Mouse (Mus musculus): Measurements from ENCODE around the gene Rabac1.

Rabac1 gene

DNA sequence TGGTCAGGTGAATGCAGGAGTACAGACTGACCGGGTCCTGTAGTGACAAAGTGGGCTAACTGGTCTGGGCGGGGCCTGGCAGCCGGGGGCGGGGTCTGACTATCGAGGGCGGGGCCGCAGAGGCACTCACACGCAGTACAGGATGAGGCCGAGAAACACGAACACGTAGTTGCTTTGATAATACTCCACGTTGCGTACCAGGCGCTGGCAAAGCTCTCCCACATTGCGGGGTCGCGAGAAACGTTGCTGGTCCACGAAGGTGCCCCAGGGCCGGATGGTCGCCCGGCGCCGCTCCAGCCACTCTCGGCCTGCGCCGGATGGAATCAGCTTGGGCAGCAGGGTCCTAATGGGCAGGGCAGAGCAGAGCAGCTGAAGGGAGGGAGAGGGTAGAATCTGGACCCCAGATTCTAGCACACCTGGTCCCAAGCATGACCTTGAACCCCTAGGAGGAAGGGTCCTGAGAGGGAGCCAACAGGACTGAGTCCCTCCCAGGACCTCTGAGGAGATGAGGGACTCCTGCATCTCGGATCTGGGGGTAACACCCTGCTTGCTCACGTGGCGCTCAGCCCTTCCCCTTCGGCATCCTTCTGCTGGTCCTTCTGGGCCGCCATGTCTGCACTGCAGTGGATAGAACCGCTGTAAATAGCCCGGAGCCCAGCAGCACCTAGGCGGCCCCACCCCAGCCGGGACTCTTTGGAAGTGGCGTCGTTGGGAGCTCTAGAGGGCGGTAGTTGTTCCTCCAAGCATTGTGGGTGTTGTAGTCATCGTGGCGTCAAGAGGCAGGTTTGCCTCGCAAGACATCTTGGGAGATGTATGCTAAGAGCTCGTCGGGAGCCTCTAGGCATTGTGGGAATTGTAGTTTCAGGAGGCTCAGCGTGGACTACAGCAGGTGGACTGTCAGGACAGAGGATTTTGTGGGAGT, at the start of gene Rabac1:
Gene Rabac1, minus strand, starts transcription at position 783 of the 922 bp plus-strand sequence.
- DNase-seq (ENCODE audit: low spot score in 2 of 2): peak; percentile 92 to 96

DNA sequence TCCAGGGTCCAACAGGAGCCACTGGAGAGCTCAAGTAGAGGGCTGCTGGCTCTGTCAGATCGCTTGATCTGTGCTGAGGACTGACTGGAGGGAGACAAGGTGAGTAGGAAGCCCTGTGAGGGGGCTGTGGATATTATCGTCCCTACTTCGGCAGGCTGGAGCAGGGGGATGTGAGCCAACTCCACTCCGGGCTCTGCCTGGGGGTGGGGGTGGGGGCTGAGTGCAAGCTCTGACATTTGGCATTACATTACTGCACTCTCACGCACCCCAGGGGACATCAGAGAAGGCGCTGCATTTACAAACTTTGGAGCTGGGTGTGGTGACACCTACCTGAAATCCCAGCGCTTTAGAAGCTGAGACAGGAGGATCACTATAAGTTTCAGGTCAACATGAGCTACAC, 39.0 kb upstream of the Rabac1 start:
- no peak for DNase-seq (ENCODE audit: low spot score in 2 of 2)

GRCm38 (mm10) chr7:25010090-25010913, 37.7 kb upstream of the Rabac1 start:
- peak in 1 of 2 experiments; percentile 78 for DNase-seq (ENCODE audit: low spot score in 2 of 2)

DNA sequence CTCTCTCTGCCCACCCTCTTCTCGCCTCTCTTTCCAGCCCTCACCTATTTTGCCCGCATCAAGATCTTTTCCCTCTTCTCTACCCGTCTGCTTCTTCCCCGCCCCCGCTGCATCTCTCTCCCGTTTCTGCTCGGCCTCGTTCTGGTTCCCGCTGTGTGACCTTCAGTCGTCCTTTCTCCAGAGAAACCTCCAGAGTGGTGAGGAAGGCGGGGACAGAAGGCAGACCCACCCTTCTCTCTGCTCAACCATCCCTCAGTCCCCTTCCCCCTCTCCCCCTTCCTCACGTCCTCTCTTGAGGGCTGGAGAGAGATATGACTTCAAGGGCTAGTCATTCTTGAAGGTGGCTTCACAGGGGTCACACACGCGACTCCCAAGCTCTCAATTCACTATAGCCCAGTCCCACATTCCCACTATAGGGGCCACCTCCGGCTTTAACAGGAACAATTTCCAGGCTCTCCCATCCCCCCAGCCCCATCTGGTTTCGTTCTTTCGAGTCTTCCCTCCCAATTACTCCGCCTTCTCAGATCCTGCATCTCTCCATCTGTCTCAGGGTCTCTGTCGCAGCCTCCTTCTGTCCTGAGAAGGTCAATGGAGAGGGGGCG, 36.6 kb upstream of the Rabac1 start:
- DNase-seq (ENCODE audit: low spot score in 2 of 2): peak in 1 of 2 experiments; percentile 83

DNA sequence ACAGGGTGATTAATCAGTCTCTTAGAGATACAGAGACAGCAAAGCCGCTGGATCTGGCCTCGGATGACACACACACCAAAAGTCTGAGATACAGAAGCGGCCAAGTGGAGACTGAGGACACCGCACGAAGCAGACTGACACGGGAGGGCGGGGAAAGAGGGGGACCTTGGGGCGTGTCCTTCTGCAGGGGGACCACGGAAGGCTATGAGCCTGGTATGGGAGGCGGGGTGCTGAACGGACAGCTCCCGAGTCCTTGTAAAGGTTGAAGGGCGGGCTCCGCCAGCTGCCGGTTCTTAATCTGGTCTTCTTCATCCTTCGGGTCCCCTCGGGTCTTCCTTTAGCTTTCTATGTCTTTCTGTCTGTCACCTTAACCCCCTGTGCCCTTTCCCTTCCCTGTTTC, 36.1 kb upstream of the Rabac1 start:
- DNase-seq (ENCODE audit: low spot score in 2 of 2): no peak

- peak in 1 of 2 experiments; percentile 78 for DNase-seq (ENCODE audit: low spot score in 2 of 2)
Observed at GRCm38 (mm10) chr7:25007609-25008374, 35.2 kb upstream of the Rabac1 start.

DNA sequence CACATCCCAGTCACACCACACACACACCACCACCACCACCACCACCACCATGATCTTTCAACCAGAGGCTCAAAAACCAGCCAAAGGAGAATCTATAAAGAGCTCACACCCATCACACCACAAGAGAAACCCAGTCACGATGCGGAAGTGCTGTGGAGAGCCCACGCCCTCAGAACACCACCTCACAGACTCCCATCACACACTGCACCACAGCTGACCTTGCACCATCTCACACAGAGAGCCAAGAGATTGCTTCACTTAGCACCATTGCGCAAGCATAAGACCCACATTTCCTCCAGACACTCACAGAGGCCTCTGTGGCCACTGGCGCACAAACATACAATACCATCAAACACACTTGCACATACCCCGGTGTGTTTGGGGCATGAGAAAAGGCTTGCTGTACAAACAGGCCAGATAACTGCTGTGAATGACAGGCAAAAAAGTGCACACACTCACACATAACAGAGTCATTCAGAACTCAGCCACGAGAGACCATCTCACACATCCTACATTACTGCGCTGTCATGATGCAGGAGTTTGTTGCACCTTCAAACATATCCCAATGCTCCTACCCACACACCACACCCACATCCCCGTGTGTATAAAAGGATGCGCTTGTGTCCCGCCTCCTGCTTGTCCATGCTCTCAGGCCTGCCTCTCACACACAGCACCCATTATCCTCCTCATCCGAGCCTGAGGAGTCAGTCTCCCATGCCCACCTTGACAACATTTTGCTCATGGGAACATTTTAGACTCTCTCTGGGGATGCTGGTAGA, 34.2 kb upstream of the Rabac1 start:
- peak in 1 of 2 experiments; percentile 88 for DNase-seq (ENCODE audit: low spot score in 2 of 2)

- DNase-seq (ENCODE audit: low spot score in 2 of 2): no peak
Observed at GRCm38 (mm10) chr7:25006171-25006570, 33.6 kb upstream of the Rabac1 start.

- peak; percentile 78 to 82 for DNase-seq (ENCODE audit: low spot score in 2 of 2)
Observed at GRCm38 (mm10) chr7:25005421-25006065, 33.0 kb upstream of the Rabac1 start, which contains the start of gene Atp1a3. Atp1a3 (minus strand) TSS chr7:25005958.

DNA sequence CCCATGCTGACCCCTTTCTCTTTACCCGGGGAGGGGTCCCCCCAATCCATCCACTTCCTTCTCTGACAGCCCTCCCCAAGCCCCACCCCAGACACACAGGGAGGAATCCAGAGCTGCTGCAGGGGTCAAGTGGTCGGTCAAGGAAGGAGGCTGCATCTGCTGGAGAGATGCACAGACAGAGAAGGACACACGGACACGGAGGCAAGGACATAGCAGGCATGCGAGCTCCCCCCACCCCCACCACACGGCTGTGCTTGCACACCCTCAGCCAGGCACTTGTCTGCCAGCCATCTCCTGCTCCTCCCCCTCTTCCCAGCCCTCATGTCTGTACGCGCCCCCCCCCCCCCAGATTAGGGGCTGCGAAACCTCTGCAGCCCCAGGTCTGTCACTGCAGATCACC, 32.3 kb upstream of the Rabac1 start:
- DNase-seq (ENCODE audit: low spot score in 2 of 2): no peak

DNA sequence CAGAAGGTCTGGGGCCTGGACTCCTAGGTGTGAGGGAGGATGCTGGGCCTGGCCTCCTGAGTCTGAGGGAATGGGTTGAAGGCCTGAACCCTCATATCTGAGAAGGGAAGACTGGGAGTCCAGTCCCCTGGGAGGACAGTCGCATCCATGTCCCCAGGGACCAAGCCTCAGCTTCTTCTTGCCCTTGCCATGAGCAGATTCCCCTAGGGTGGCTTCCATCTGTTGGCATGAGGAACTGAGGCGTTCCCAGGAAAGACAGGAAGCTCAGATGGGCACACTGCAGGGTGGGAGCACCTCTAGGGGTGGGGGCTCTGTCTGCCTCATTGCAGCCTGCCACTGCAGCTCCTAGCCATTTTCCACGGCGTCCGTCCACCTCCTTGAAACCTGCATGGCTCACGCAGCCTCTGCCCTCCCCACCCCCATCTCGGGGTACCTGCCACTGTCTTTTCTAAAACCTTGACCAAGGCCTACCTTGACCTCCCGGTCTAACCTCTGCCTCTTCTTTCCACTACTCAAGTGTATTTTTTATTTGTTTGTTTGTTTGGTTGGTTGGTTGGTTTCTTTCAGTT, 31.4 kb upstream of the Rabac1 start:
- DNase-seq (ENCODE audit: low spot score in 2 of 2): no peak

- no peak for DNase-seq (ENCODE audit: low spot score in 2 of 2)
Observed at GRCm38 (mm10) chr7:25003291-25003690, 30.7 kb upstream of the Rabac1 start.

GRCm38 (mm10) chr7:25000711-25001110, 28.2 kb upstream of the Rabac1 start:
- no peak for DNase-seq (ENCODE audit: low spot score in 2 of 2)

- DNase-seq (ENCODE audit: low spot score in 2 of 2): no peak
Observed at GRCm38 (mm10) chr7:25000211-25000610, 27.7 kb upstream of the Rabac1 start.

DNA sequence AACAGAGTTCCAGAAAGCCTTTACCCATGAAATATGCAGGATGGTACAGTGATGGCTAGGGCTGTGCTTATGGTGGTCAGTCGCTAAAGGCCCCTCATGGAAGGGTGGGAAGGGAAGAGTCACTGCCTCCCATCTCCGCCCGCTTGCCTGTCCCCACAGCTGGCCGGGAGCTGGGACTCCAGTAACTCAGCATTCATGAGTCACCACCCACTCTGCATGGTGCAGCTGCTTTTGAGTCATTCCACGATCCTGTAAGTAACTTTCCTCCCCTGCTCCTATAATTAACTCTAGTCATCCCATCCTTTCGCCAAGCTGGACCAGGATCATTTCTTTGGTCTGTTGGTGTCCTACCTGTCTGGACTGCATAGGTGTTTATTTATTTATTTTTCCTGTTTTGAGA, 20.5 kb upstream of the Rabac1 start:
- peak; percentile 55 to 62 for DNase-seq (ENCODE audit: low spot score in 2 of 2)

- DNase-seq (ENCODE audit: low spot score in 2 of 2): no peak
Observed at GRCm38 (mm10) chr7:24990478-24990877, 17.9 kb upstream of the Rabac1 start.

- no peak for DNase-seq (ENCODE audit: low spot score in 2 of 2)
Observed at GRCm38 (mm10) chr7:24987941-24988340, 15.4 kb upstream of the Rabac1 start.

- DNase-seq (ENCODE audit: low spot score in 2 of 2): no peak
Observed at GRCm38 (mm10) chr7:24985799-24986198, 13.2 kb upstream of the Rabac1 start.

DNA sequence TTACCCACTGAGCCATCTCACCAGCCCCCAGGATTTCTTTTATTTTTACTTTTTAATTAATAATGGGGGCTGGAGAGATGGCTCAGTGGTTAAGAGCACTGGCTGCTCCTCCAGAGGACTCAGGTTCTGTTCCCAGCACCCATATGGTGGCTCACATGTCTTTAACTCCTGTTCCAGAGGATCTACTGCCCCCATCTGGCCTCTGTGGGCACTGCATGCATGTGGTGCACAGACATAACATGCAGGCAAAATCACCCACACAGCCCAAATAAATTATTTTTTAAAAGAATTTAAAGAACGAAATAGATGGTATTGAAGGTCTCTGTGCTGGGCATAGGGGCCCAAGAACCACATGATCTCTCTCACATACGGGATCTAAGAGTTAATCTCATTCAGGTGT, 11.8 kb upstream of the Rabac1 start:
- no peak for DNase-seq (ENCODE audit: low spot score in 2 of 2)

GRCm38 (mm10) chr7:24983396-24983795, 10.8 kb upstream of the Rabac1 start:
- no peak for DNase-seq (ENCODE audit: low spot score in 2 of 2)

Data from frontal cortex, postnatal 36 days (tissue).